Mouse (Mus musculus): ENCODE results near the gene Tedc2. TPM values are rescaled to one million over a fixed set of nuclear protein-coding genes. Genes with fewer than 3 reads are reported as not detected.

The Tedc2 gene
- total RNA-seq, 1 experiment from 2014 or later: 3.1 TPM

DNA sequence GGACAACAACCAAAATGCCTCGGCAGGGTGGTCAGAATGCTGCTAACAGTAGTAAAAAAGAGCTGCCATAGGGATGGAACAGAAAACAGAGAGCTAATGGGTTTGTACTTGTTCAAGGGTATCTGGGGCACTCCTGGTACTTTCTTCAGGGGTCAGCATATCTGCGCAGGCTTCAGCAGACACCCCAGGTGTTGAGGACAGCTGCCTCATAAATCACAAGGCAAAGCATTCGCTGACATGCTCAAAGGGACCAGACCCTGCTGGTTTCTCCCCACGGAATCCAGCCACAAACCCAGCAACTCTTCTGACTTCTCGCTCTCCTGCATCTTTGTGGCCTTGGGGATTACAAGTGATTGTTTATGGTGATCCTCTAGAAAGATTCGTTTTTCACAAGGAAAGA is 2.0 kb upstream of the Tedc2 start:
- no peak for ATAC-seq (replicated peaks; ENCODE audit: insufficient number of reproducible peaks, low FRiP score, low TSS enrichment, poor library complexity, severe bottlenecking)

DNA sequence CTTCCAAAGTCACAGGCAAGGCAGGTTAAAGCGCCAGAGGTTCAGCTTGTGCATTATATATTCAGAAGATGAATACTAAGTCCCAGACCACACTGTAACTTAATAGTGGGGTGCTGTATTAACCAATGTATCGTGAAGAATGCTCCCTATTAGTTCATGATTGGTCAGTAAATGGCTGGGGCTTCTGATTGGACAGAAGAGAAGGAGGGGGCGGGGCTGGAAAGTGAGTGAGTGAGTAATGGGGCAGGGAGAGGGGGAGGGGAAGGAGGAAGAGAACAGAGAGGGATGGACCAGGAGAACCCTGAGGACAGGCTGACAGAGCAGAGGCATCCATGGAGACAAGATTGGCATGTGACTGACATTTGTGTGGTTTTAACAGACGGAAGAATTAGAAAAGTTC is 3.8 kb downstream of the Tedc2 start:
- ATAC-seq (replicated peaks; ENCODE audit: insufficient number of reproducible peaks, low FRiP score, low TSS enrichment, poor library complexity, severe bottlenecking): no peak

DNA sequence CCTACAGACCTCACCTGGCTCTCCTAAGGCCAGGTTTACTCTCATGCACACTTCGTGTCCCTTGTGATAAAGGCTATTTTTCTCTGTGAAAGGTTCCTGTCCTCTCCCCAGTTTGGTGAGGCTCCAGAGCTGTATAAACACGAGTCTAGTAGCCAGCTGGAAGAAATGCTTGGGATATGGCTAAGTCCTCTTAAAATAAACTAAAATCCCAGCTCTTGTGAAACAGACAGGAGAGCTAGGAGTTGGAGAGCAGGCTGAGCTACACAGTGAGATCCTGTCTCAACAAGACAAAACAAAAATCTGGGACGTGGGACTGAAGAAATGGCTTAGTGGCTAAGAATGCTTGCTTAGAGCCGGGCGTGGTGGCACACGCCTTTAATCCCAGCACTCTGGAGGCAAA is 7.5 kb downstream of the Tedc2 start:
- ATAC-seq (replicated peaks; ENCODE audit: insufficient number of reproducible peaks, low FRiP score, low TSS enrichment, poor library complexity, severe bottlenecking): no peak

DNA sequence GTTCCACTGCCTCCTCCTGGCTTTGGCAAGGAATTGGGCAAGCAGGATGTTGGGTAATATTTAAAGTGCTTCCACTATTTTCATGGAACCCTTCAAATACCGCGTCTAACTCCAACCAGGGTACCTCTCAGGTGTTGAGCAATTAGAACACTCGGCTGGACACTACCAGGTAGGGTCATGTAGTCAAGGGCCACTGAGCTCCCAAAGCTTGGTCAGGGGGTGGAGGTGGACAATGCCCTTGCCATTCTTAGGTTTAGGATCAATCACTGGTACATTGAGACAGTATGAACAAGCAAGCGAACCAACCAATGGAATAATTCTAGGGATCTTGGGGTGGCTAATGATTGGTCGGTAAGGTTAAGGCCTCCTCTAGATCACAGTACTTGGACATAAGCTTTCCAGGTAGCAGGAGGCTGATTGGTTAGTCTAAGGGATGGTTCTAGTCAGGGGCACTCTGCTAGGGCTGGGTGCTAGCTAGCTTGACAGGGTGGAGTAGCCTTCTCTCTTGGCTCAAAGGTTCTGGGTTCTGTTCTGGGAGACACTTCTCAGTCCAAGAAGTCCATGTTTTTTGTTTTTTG is 8.1 kb downstream of the Tedc2 start:
- ATAC-seq (replicated peaks; ENCODE audit: insufficient number of reproducible peaks, low FRiP score, low TSS enrichment, poor library complexity, severe bottlenecking): no peak

DNA sequence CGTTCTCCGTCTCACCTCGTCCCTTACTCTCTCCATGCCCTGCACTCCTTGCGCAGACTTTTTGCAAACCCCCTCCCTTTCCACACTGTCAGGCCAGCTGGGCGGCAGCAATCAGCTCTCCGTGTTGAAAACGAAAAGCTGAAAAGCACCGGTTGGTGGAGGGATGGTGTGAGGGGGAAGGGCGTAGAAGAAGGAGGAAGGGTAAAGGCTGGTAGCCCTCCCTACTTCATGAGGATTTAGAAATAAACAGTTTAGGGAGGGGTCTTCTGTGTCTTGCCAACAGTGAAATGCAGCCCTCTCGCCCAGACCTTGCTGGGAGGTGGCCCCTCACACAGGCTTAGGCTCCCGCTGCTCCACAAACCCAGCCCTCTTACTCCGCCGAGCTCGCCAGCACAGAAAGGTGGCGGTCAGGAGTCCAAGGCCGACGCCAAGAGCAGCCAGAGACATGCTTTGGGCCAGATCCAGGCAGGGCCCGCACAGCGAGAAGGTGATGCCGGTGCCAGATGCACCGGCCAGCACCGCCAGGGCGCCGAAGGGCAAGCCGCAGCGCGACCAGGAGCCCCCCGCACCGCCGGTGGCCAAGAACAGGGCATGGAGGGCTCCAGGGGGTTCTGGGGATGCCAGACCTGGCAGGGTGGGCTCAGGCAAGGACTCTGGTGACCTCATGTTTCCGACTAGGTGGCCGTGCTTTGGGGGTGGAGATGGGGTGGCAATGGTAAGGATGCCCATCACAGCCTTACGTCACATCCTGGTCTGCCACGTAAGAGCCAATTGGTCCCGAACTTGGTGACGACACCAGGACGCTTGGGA is 8.8 kb downstream of the Tedc2 start:
- ATAC-seq (replicated peaks; ENCODE audit: insufficient number of reproducible peaks, low FRiP score, low TSS enrichment, poor library complexity, severe bottlenecking): peak; percentile 32; the same call in 1 of the 2 replicates

DNA sequence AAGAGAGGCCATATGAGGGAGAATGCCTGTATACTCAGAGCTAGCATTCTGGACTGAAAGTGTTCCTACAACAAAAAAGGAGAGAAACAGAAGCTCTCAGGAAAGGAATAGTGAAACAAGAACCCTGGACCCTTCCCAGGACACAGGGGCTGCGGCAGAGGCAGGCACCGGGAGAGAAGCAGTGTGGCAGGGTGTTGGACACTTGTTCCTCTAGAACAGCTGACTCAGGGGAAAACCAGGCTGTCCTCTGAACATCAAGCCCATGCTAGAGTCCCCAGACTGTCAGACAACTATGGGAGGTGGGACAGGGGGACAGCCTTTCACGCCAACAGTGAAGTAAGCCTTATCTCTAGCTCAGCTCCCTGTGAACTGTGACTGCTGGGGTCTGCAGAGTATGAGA is 10.1 kb downstream of the Tedc2 start:
- no peak for ATAC-seq (replicated peaks; ENCODE audit: insufficient number of reproducible peaks, low FRiP score, low TSS enrichment, poor library complexity, severe bottlenecking)

DNA sequence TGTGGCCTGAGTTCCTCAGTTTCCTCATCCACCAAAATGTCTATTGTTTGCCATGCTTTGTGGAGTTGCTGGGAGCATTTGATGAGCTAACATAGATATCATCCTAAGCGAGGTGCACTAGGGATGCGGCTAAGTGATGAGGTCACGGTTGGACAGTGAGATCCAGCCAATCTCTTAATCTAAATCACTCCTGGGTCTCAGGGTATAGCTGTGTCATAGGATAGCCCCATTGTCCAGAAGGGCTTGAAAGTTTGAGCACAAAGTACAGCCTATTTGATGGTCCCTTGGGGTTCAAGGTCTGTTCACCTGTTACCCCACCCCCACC is 10.8 kb downstream of the Tedc2 start:
- ATAC-seq (replicated peaks; ENCODE audit: insufficient number of reproducible peaks, low FRiP score, low TSS enrichment, poor library complexity, severe bottlenecking): no peak

DNA sequence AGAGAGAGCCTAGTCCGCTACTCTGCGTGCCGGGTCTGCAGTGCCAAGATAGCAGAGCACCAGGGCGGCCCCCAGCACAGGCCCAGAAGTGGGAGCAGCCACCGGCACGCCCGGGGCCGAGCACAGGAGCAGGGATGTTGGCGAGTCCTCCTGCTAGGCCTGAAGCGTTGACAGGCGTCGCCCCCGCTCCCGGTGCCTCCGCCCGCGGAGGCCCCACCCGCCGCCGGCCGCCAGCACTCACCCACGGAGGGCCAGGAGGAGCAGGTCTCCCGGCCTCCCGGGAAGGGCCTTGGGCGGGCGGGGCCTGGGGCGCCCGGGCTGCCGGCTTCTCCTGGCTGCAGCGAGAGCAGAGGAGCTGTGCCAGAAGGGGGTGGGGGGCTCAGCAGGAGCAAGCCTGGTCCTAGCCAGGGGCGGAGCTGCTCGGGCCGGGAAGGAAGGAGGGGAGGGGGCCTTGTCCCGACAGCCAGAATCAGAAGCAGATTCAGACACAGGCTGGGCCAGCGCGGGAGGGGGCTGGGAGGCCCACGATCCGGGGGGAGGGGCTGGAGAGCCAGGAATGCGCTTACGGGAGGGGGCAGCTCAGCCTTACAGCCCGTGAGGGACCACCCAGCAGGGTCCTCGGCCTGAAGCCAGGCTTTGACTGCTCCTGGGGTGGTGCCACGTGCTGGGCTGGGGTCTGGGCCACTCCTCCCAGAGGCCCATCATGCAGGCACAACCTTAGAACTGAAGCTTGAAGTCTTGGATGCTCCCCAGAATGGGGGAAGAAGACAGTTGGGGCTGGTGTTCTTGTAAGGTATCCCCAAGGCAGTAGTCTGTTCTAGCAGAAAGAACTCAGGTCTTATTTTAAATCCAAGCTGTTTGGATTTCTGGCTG is 11.4 kb downstream of the Tedc2 start, which contains the start of gene Ntn3:
Ntn3 (minus strand) TSS at position 489 of the 873 bp plus-strand sequence.
- ATAC-seq (replicated peaks; ENCODE audit: insufficient number of reproducible peaks, low FRiP score, low TSS enrichment, poor library complexity, severe bottlenecking): no peak

DNA sequence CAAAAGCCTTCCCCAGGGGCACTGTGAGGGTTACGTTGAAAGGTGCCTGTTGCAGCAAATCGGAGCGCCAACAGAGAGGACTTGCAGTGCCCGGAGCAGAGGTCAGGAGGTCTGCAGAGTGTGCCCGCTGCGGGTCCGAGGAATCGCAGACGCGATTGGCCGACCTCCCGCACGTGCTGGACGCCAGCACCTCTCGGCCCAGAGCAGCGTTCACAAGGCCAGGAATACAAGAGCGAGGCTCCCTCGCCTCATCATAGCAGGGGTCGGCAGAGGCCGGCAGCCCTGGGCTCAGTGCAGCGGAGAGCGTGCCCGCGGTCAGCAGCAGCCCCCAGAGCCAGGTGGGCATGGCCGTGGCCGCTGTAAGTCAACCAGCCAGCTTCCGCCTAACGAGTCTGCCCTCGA is 12.0 kb downstream of the Tedc2 start:
- ATAC-seq (replicated peaks; ENCODE audit: insufficient number of reproducible peaks, low FRiP score, low TSS enrichment, poor library complexity, severe bottlenecking): no peak

DNA sequence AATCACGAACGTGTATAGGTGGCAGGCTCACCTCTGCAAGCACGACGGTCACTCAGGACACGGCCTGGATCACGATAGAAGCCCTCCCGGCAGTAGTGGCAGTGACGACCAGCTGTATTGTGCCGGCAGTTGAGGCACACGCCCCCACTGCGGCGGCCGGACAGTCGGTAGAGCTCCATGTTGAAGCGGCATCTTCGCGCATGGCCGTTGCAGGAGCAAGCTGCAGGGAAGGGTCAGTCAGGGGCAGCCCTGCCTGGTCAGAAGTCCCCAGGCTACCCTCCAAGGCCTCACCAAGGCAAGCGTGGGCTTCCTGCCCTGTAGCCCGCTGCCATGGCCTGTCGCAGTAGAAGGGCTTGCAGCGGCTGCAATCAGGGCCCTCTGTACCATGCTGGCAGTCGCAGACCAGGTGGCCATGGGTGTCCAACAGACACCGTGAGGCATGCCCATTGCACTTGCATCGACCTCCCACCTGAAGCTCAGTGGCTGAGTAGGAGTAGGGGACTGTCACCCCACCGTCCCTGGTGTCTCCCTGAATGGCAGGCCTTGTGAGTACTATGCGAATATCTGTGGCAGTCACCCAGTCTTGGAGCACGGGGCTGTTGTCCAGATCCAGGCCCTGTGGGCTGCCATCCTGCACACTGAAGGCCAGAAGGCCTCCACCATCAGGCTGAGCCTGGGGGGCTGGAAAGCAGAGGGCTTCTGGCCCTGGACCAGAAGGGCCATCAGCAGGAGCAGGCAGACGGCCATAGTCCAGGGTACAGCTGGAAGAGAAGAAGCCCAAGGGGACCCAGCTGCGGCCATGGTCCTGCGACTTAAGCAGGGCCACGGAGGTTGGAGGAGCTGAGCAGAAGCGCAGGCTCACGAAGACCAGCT is 12.6 kb downstream of the Tedc2 start:
- ATAC-seq (replicated peaks; ENCODE audit: insufficient number of reproducible peaks, low FRiP score, low TSS enrichment, poor library complexity, severe bottlenecking): no peak

DNA sequence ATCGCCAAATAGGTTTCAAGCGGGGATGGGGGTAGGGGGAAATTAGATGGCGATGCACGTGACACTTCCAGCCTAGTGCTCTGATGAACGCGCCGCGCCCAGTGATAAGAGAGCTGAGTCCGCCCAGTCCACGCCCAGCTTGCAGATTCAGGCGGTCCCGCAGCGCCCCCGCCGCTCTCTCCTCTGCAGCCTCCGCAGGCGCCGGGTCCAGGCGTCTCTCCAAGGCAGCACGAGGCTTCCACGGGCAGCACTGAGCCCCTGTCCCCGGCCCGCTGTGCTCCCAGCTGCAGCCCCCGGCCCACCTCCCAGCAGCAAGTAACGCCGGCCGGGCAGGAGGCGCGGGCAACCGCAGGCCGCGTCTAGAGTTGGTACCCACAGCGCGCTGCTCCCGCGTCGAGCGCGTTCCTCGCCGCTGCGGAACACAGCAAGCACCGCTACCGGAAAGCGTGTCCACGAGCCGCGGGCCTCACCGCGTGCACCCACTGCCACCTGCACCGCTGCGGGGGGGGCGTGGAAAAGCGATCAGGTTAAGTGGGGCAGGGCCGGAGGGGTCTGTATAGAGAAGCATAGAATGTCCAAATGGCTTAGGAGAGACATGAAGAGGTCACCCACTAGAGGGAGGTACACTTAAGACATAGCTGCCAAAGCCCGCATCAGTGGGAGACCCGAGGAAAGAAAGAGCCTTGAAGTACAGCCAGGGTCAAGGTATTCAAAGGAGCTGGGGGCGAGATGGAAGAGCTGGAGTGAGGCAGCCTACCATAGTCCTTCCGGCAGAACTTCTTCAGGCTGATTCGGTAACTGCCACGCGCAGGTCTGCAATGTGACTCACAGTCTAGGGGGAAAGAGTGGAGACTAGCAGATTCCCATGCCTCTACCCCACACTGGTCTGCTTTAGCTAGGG is 13.9 kb downstream of the Tedc2 start:
- no peak for ATAC-seq (replicated peaks; ENCODE audit: insufficient number of reproducible peaks, low FRiP score, low TSS enrichment, poor library complexity, severe bottlenecking)

DNA sequence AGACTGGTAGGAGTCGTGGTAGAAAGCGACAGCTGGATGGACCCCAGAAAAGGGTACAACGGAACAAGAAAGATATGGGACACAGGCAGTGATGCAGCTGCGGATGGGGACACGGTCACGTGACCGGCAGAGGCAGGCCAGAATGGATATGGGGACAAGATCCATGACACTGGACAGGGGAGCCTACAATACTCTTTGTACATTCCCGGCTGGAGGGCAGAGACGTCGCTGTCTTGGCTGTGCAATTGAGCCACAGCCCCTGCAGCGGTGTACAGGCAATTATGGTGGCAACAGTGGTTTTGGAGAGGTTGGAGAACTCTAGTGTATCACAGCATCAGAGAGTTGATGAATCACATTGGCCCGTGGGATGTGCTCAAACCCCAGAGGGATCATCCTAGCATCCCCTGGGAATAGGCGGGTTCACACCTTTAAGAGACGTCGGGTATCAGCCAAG is 14.7 kb downstream of the Tedc2 start:
- peak; percentile 38; the same call in 1 of the 2 replicates for ATAC-seq (replicated peaks; ENCODE audit: insufficient number of reproducible peaks, low FRiP score, low TSS enrichment, poor library complexity, severe bottlenecking)

DNA sequence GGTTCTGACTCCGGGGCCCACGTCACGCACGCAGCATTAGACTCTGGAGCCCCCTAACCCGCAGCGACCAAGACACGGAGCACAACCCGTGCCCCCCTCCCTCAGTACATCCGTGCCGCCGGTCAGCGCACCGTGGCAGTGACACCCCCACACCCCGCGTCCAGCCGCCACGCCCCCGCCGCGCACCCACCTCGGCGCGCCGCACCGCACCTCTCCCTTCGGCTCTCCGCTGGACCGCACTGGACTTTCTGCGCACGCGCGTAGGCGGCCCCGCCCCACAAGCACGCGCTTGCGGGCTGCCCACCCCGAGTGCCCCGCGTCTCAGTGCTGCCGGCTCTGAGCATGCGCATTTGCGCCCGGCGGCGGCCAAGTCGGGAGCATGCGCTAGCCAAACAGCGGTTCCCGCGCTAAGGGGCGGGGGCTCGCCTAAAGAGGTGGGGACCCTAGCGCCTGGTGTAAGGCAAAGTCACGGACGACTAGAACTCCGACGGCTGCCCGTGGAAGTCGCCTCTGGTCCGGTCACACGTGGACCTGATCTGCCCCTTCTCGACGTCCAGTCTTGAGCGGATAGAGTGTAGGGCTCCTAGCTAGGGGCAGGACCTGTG is 15.3 kb downstream of the Tedc2 start, which contains the start of gene Tbc1d24:
Tbc1d24 (minus strand) TSS at position 279 of the 605 bp plus-strand sequence.
- ATAC-seq (replicated peaks; ENCODE audit: insufficient number of reproducible peaks, low FRiP score, low TSS enrichment, poor library complexity, severe bottlenecking): peak; percentile 28; the same call in 1 of the 2 replicates

DNA sequence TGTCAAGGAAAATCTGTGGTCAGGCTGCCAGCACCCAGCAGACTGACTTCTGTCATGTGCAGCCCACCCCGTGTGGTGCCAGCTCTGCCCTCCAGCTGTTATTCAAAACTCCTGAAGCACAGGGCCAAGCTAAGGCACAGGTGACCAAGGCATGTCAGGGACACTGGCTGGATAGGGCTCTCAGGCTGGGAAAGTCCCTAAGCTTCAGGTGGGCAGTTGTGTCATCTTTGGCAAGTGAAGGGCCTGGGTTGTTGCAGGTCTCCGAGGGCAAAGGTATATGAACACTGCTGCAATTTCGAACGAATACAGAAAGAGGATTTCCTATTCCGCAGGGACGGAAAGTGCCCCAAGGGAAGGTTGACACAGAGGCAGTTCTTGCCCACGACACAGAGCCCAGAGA is 15.8 kb downstream of the Tedc2 start:
- 0 out of 2 replicates have a peak, but pooled peaks have one; percentile 1 for ATAC-seq (replicated peaks; ENCODE audit: insufficient number of reproducible peaks, low FRiP score, low TSS enrichment, poor library complexity, severe bottlenecking)

DNA sequence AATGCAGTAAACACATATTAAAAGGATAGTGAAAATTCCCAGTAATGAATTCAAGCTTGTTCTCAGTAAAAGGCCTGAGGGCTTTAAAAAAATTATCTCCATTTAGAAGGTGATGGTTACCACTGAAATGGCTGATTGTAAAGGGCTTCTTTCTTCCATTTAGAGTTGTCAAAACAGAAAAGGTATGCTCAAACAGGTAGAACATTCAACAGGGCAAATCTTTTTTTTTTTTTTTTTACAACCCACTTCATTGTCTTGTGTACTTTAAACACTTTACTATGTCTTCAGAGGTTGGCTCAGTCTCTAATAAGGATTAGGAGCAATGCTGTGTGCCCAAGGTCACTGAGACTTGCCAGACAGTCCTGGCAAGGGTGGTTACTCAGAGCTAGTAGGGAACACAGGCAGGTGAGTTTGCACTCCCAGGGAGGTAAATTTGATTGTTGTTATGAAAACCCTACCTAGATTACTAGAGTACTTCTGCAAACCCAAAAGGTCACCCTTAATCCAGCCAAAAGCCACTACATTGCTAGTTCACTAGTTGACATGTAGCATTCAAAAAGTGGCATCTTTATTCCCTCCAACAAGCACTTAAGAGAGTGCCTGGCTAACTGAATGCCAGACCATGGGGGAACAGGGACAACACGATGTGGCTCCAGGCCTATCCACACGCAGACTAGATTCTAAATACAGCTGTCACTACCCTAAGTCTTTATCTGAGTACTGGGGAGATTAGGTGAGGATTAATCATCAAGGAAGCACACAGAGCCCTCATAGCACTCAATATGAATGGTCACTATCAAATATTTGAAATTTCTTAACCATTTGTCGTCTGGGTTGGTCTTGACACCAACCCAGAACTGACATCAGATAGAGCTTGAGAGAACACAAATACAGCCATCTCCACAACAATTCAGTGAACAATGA is 16.8 kb downstream of the Tedc2 start:
- no peak for ATAC-seq (replicated peaks; ENCODE audit: insufficient number of reproducible peaks, low FRiP score, low TSS enrichment, poor library complexity, severe bottlenecking)

DNA sequence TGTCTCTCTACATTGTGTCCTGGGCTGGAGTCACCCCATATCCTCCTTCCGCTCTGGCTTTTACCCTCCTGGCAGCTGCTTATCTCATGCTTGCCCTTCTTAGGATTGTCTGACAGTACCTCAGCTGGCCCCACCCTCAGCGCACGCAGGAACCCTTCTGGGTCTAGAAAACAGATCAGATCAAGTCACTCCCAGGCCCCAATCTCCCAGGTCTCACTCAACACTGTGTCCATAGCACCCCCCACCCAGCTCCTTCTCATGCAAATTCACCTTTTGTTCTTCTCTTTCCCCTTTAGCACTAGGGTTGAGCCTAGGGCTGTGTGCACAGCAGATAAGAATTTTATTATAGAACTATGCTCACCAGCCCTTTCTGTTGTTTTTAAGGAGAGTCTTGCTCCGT is 17.6 kb downstream of the Tedc2 start:
- ATAC-seq (replicated peaks; ENCODE audit: insufficient number of reproducible peaks, low FRiP score, low TSS enrichment, poor library complexity, severe bottlenecking): no peak

Data from monocyte, adult 5-6 weeks (primary cell).